Mouse (Mus musculus): Measurements from ENCODE around the gene Shoc2. TPM values are rescaled to one million over a fixed set of nuclear protein-coding genes. Genes with fewer than 3 reads are reported as not detected.

Shoc2 gene
- polyA plus RNA-seq, 1 experiment from 2014 or later = 63.9 TPM

DNA sequence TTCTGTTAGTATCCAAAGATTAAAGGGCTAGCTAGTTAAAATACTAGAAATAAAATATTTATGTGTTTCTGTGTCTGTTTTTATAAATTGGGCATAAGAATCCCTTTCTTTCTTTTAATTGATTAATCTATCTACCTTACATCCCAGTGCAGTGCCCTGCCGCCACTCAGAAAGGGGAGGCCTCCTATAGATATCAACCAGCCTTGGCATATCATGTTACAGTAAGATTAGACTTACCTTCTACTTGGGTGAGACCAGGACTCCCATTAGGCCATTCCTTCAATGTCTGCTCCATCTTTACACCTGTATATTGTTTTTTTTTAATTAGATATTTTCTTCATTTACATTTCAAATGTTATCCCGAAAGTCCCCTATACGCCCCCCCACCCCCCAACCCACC is 40.5 kb downstream of the Shoc2 start:
- H3K4me1 ChIP-seq (replicated peaks) = peaks cover 5% of the 10 kb centered on the region; the same call in 1 of the 2 replicates
- no peak overlapping the region for H3K4me3 ChIP-seq (replicated peaks)
- WGBS = 83% methylated on average over 3 of the region's 3 CpGs
- no peak overlapping the region for H3K27ac ChIP-seq
- H3K36me3 ChIP-seq = peaks cover 10% of the 10 kb centered on the region
- H3K27me3 ChIP-seq = no peaks in the 10 kb centered on the region
- no peak overlapping the region for H3K4me2 ChIP-seq (replicated peaks)
- ATAC-seq = no peak
- no peak overlapping the region for H3K9ac ChIP-seq (replicated peaks)
- H3K9me3 ChIP-seq = no peaks in the 10 kb centered on the region

DNA sequence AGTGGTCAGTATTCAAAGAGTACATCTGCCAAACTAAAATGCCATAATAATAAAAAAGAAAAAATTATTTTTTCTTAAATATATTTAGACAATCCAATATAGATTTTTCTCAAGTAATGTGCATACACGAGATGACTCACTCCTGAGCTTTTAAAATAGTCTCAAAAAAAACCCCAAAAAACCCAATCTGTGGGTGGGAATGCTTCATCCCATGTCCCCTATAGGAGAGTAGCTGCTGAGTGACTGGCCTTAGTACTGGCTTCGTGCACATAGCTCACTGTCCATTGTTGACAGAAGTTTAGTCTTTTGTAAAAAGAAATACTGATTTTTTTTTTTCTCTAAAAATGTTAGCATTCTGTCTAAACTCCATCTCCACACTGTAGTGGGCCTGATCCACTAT is 46.4 kb downstream of the Shoc2 start:
- no peak for ATAC-seq
- peaks cover 14% of the 10 kb centered on the region for H3K36me3 ChIP-seq
- H3K4me1 ChIP-seq (replicated peaks) = peaks cover 11% of the 10 kb centered on the region; the same call in 1 of the 2 replicates
- WGBS = 79% methylated on average over 2 of the region's 2 CpGs
- H3K27ac ChIP-seq = no peak overlapping the region
- H3K4me3 ChIP-seq (replicated peaks) = no peak overlapping the region
- no peaks in the 10 kb centered on the region for H3K9me3 ChIP-seq
- H3K9ac ChIP-seq (replicated peaks) = no peak overlapping the region
- H3K27me3 ChIP-seq = no peaks in the 10 kb centered on the region
- no peak overlapping the region for H3K4me2 ChIP-seq (replicated peaks)

DNA sequence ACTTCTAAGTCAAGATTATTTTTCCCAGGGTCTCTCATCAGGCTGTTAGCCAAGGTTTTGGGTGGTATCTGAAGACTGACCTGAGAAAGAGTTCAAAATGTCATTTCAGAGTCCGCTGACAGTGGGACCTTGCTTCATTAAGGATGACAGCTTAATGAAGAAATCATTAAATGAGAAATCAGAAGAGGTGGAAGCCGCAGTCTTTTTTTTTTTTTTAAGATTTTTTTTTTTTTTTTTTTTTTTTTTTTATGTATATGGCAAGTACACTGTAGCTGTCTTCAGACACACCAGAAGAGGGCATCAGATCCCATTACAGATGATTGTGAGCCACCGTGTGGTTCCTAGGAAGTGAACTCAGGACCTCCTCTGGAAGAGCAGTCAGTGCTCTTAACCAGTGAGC is 49.8 kb downstream of the Shoc2 start:
- no peak overlapping the region for H3K9ac ChIP-seq (replicated peaks)
- WGBS = 80% methylated on average over 3 of the region's 3 CpGs

GRCm38 (mm10) chr19:53994276-53994675 is 50.2 kb downstream of the Shoc2 start:
- peaks cover 11% of the 10 kb centered on the region; the same call in 1 of the 2 replicates for H3K4me1 ChIP-seq (replicated peaks)
- no peak for ATAC-seq

More for the DNA sequence above, 49.8 kb downstream of the Shoc2 start:
- Histone ChIP-seq H3K4me2 (replicated peaks) (no peak overlapping the region), H3K4me3 (replicated peaks) (no peak overlapping the region), H3K36me3 (0 out of 2 replicates have a peak, but pooled peaks cover 4% of the 10 kb centered on the region), H3K9me3 (no peaks in the 10 kb centered on the region), H3K27ac (no peak overlapping the region), H3K4me1 (replicated peaks) (peaks cover 11% of the 10 kb centered on the region; the same call in 1 of the 2 replicates), H3K27me3 (no peaks in the 10 kb centered on the region)
- no peak for ATAC-seq

GRCm38 (mm10) chr19:54010973-54011372 is 66.9 kb downstream of the Shoc2 start:
- H3K4me3 ChIP-seq (replicated peaks) = no peak overlapping the region
- no peaks in the 10 kb centered on the region for H3K4me1 ChIP-seq (replicated peaks)
- 58% methylated on average over 4 of the region's 4 CpGs for WGBS
- H3K27me3 ChIP-seq = no peaks in the 10 kb centered on the region
- H3K27ac ChIP-seq = no peak overlapping the region
- ATAC-seq = no peak
- H3K9ac ChIP-seq (replicated peaks) = no peak overlapping the region
- no peaks in the 10 kb centered on the region for H3K9me3 ChIP-seq
- H3K4me2 ChIP-seq (replicated peaks) = no peak overlapping the region
- no peaks in the 10 kb centered on the region for H3K36me3 ChIP-seq

More at GRCm38 (mm10) chr19:53994276-53994675, 50.2 kb downstream of the Shoc2 start:
- 94% methylated on average over 1 of the region's 1 CpGs for WGBS
- Histone ChIP-seq H3K27ac (no peak overlapping the region), H3K4me2 (replicated peaks) (no peak overlapping the region), H3K36me3 (0 out of 2 replicates have a peak, but pooled peaks cover 4% of the 10 kb centered on the region), H3K4me3 (replicated peaks) (no peak overlapping the region), H3K9me3 (no peaks in the 10 kb centered on the region), H3K27me3 (no peaks in the 10 kb centered on the region), H3K9ac (replicated peaks) (no peak overlapping the region)

GRCm38 (mm10) chr19:54014999-54015398 is 70.9 kb downstream of the Shoc2 start:
- 97% methylated on average over 5 of the region's 5 CpGs for WGBS
- no peaks in the 10 kb centered on the region for H3K9me3 ChIP-seq
- H3K27ac ChIP-seq = no peak overlapping the region
- no peaks in the 10 kb centered on the region for H3K27me3 ChIP-seq
- no peak overlapping the region for H3K9ac ChIP-seq (replicated peaks)
- H3K4me2 ChIP-seq (replicated peaks) = no peak overlapping the region
- no peak overlapping the region for H3K4me3 ChIP-seq (replicated peaks)
- H3K36me3 ChIP-seq = no peaks in the 10 kb centered on the region
- ATAC-seq = no peak
- H3K4me1 ChIP-seq (replicated peaks) = no peaks in the 10 kb centered on the region

DNA sequence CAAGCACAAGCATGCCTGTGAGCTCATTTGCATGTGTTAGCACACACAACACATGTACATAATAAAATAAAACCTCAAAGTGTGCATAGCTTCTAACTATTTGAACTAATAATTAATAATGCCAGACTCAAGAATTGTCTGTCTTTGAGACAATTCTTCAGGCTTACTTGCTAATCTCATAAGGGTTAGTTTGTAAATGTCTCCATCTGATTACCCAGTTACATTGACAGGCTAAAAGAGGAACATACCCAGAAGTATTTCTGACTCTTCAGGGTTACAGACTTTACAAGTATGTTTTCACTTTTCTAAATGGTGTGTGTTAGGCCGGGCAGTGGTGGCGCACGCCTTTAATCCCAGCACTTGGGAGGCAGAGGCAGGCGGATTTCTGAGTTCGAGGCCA is 71.4 kb downstream of the Shoc2 start:
- Histone ChIP-seq H3K36me3 (no peaks in the 10 kb centered on the region), H3K9me3 (no peaks in the 10 kb centered on the region), H3K4me2 (replicated peaks) (no peak overlapping the region), H3K27me3 (no peaks in the 10 kb centered on the region), H3K27ac (no peak overlapping the region), H3K4me1 (replicated peaks) (no peaks in the 10 kb centered on the region), H3K4me3 (replicated peaks) (no peak overlapping the region), H3K9ac (replicated peaks) (no peak overlapping the region)
- ATAC-seq = no peak
- 95% methylated on average over 5 of the region's 5 CpGs for WGBS

GRCm38 (mm10) chr19:54035100-54035499 is 91.0 kb downstream of the Shoc2 start:
- Histone ChIP-seq H3K4me3 (replicated peaks) (no peak overlapping the region), H3K36me3 (peaks cover 28% of the 10 kb centered on the region), H3K4me1 (replicated peaks) (no peaks in the 10 kb centered on the region), H3K4me2 (replicated peaks) (no peak overlapping the region), H3K27ac (no peak overlapping the region), H3K9me3 (no peaks in the 10 kb centered on the region), H3K9ac (replicated peaks) (no peak overlapping the region), H3K27me3 (no peaks in the 10 kb centered on the region)
- ATAC-seq = no peak
- WGBS = 82% methylated on average over 6 of the region's 6 CpGs

- Histone ChIP-seq H3K4me3 (replicated peaks) (no peak overlapping the region), H3K27me3 (no peaks in the 10 kb centered on the region), H3K4me1 (replicated peaks) (no peaks in the 10 kb centered on the region), H3K4me2 (replicated peaks) (no peak overlapping the region), H3K27ac (no peak overlapping the region), H3K9me3 (no peaks in the 10 kb centered on the region), H3K9ac (replicated peaks) (no peak overlapping the region), H3K36me3 (peaks cover 8% of the 10 kb centered on the region; the same call in 1 of the 2 replicates)
- ATAC-seq = no peak
- WGBS = 76% methylated on average over 7 of the region's 7 CpGs
Measured at GRCm38 (mm10) chr19:54039441-54039840, 95.3 kb downstream of the Shoc2 start.

DNA sequence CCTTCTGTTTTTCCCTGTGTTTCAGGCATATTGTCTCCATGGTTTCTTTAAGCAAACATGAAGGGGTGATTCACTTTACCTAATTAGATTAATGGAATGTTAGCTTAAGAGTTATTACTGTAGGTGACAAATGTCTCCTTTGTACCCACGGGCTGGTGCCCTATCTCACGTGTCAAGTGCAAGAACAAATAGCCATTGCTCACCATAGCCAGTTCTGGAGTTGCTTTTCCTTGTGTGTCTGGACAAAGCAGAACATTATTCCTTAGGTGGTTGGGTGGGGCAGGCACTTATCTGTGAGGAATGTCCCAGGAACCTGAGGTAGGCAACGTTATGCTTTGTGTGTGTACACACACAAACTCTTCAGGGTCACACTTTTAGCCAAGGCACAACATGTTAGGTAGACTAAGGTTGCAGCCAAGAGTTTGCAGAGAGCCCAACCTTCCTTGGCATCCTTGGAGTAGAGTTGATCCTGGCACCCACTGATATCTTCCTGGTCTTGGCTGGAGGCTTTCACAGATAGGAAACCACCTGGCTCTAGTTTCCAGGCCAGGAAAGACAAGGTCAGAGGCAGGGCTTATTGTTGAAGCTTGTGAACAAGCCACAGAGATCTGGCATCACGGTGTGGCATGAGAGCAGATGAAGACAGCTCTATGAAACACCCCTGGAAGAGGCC is 96.4 kb downstream of the Shoc2 start:
- Histone ChIP-seq H3K4me2 (replicated peaks) (no peak overlapping the region), H3K4me3 (replicated peaks) (no peak overlapping the region), H3K27ac (no peak overlapping the region), H3K36me3 (peaks cover 6% of the 10 kb centered on the region; the same call in 1 of the 2 replicates), H3K4me1 (replicated peaks) (peaks cover 7% of the 10 kb centered on the region), H3K9me3 (no peaks in the 10 kb centered on the region), H3K9ac (replicated peaks) (no peak overlapping the region), H3K27me3 (peaks cover 3% of the 10 kb centered on the region; the same call in 1 of the 2 replicates)
- no peak for ATAC-seq
- WGBS = 66% methylated on average over 4 of the region's 4 CpGs

DNA sequence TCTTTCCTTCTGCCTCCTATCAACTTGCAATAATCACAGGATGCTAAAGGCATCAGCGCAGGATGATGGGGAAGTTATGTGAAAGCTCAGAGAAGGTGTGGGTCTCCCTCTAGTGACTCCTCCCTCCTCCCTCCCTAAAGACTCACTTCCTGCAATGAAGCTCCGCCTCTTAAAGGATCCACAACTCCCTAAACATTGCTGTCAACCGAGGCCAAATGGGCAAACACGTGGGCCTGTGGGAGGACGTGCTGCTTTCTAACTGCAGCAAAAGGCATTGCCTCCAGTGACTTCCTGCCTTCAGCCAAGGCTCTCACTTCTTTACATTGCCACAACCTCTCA is 96.9 kb downstream of the Shoc2 start:
- ATAC-seq = no peak
- no peak overlapping the region for H3K4me2 ChIP-seq (replicated peaks)

GRCm38 (mm10) chr19:54043851-54044250 is 99.7 kb downstream of the Shoc2 start, which contains the start of gene Adra2a:
Gene Adra2a (plus strand): TSS chr19:54044151.
- H3K9ac ChIP-seq (replicated peaks) = peak within 1 kb of the TSS; percentile 72
- 77% methylated on average over 5 of the region's 5 CpGs for WGBS
- peak within 1 kb of the TSS; percentile 99 for H3K4me2 ChIP-seq (replicated peaks)
- H3K36me3 ChIP-seq = no peaks in the 10 kb centered on the region
- peak within 1 kb of the TSS; percentile 59 for H3K4me3 ChIP-seq (replicated peaks)
- H3K27me3 ChIP-seq = peaks cover 36% of the 10 kb centered on the region
- H3K27ac ChIP-seq = peak within 1 kb of the TSS; percentile 35
- H3K4me1 ChIP-seq (replicated peaks) = peaks cover 31% of the 10 kb centered on the region
- H3K9me3 ChIP-seq = no peaks in the 10 kb centered on the region
- no peak for ATAC-seq

More for the DNA sequence above, 96.9 kb downstream of the Shoc2 start:
- H3K9ac ChIP-seq (replicated peaks) = no peak overlapping the region
- H3K36me3 ChIP-seq = 0 out of 2 replicates have a peak, but pooled peaks cover 4% of the 10 kb centered on the region
- no peak overlapping the region for H3K4me3 ChIP-seq (replicated peaks)
- peaks cover 7% of the 10 kb centered on the region for H3K27me3 ChIP-seq
- H3K27ac ChIP-seq = no peak overlapping the region
- H3K9me3 ChIP-seq = no peaks in the 10 kb centered on the region
- peaks cover 12% of the 10 kb centered on the region for H3K4me1 ChIP-seq (replicated peaks)
- 43% methylated on average over 5 of the region's 5 CpGs for WGBS

Data from midbrain, embryonic 13.5 days (tissue).